ENCODE assay signal across 26 mouse cellular contexts in genomic region chr1:105588697-105589096, GRCm38 (mm10).
DNase-seq lines count a peak whose midpoint lies in the region; ATAC-seq and TF ChIP-seq lines count a peak whose summit lies in the region.
"Had no signal": no experiment of that assay in that cellular context is flagged by ENCODE, and none has a peak within 500 bp of the region (broad histone marks: within the 10 kb centered on the region; RNA-seq: fewer than 3 reads in every experiment).

No protein-coding gene starts in this region.

- no peak overlapping the region for H3K4me2 ChIP-seq in liver, embryonic 12.5 days
- no peak overlapping the region for H3K4me2 ChIP-seq in lung, postnatal 0 days (replicated peaks; ENCODE audit: low read depth, low read length)
- H3K4me2 ChIP-seq in stomach, postnatal 0 days (replicated peaks; ENCODE audit: low read depth), result no peak overlapping the region
- H3K4me2 ChIP-seq: embryonic facial prominence, embryonic 12.5 days; embryonic facial prominence, embryonic 15.5 days; heart, embryonic 11.5 days; hindbrain, embryonic 12.5 days had no signal

- H3K4me1 ChIP-seq in liver, adult 2 months (ENCODE audit: control insufficient read depth, insufficient read depth, low read length), result no peaks in the 10 kb centered on the region
- no peaks in the 10 kb centered on the region for H3K4me1 ChIP-seq in liver, embryonic 12.5 days
- no peaks in the 10 kb centered on the region for H3K4me1 ChIP-seq in lung, postnatal 0 days (ENCODE audit: insufficient read depth, low read depth, low read length)
- no peaks in the 10 kb centered on the region for H3K4me1 ChIP-seq in stomach, postnatal 0 days (replicated peaks; ENCODE audit: control insufficient read depth, insufficient read depth)
- H3K4me1 ChIP-seq: embryonic facial prominence, embryonic 12.5 days; embryonic facial prominence, embryonic 15.5 days; hindbrain, embryonic 12.5 days had no signal

- peak; percentile 57 for TF ChIP-seq EP300 in lung, postnatal 0 days (IDR thresholded peaks at IDR 0.05)
- no peak for TF ChIP-seq EP300 in stomach, postnatal 0 days (optimal IDR thresholded peaks at IDR 0.05)

- peak; percentile 6 for DNase-seq in kidney, adult 9 months
- no peak for DNase-seq in kidney, postnatal 10 days
- peak; percentile 5 for DNase-seq in liver, adult 2 months (ENCODE audit: extremely low read depth, low read depth, low spot score)
- peak; percentile 54 for DNase-seq in lung, postnatal 0 days (ENCODE audit: low spot score)
- no peak for DNase-seq in lung, postnatal 10 days
- no peak for DNase-seq in stomach, postnatal 0 days (ENCODE audit: low spot score)
- DNase-seq: adrenal gland, adult 2 months; adrenal gland, postnatal 14 days; B cell, adult 2 months; cerebellum, adult 11 months; cerebellum, adult 2 months; cerebellum, adult 9-11 months; cerebellum, postnatal 25 days; forebrain, postnatal 0 days; gastrocnemius, adult 2 months; gastrocnemius, postnatal 14 days; heart, adult 11 months had no signal

- peaks cover 26% of the 10 kb centered on the region for H3K36me3 ChIP-seq in liver, adult 2 months (ENCODE audit: control insufficient read depth, insufficient read depth, low read length)
- peaks cover 28% of the 10 kb centered on the region for H3K36me3 ChIP-seq in liver, embryonic 12.5 days
- peaks cover 6% of the 10 kb centered on the region; the same call in 1 of the 2 replicates for H3K36me3 ChIP-seq in lung, postnatal 0 days (ENCODE audit: insufficient read depth, low read length)
- peaks cover 3% of the 10 kb centered on the region; the same call in 1 of the 2 replicates for H3K36me3 ChIP-seq in stomach, postnatal 0 days (ENCODE audit: control insufficient read depth, insufficient read depth, low read length)

- H3K9me3 ChIP-seq in liver, embryonic 12.5 days (replicated peaks), result no peaks in the 10 kb centered on the region
- H3K9me3 ChIP-seq in lung, postnatal 0 days (ENCODE audit: low read length), result no peaks in the 10 kb centered on the region
- no peaks in the 10 kb centered on the region for H3K9me3 ChIP-seq in stomach, postnatal 0 days (ENCODE audit: control insufficient read depth, low read length)
- H3K9me3 ChIP-seq: embryonic facial prominence, embryonic 12.5 days; embryonic facial prominence, embryonic 15.5 days; G1E; hindbrain, embryonic 12.5 days had no signal

- no peaks in the 10 kb centered on the region for H3K27me3 ChIP-seq in liver, adult 2 months (ENCODE audit: control insufficient read depth, insufficient read depth, low read length)
- no peaks in the 10 kb centered on the region for H3K27me3 ChIP-seq in liver, embryonic 12.5 days (replicated peaks)
- no peaks in the 10 kb centered on the region for H3K27me3 ChIP-seq in lung, postnatal 0 days (replicated peaks; ENCODE audit: insufficient read depth, low read length)
- H3K27me3 ChIP-seq in stomach, postnatal 0 days (ENCODE audit: control insufficient read depth, insufficient read depth, low read length), result no peaks in the 10 kb centered on the region
- H3K27me3 ChIP-seq: CH12.LX; embryonic facial prominence, embryonic 12.5 days; embryonic facial prominence, embryonic 15.5 days; hindbrain, embryonic 12.5 days; Patski had no signal

- TF ChIP-seq POLR2A in liver, adult 2 months (IDR thresholded peaks at IDR 0.05; ENCODE audit: extremely low read depth, insufficient read depth, low read length), result no peak

- 69% methylated on average over 5 of the region's 5 CpGs for WGBS in liver, adult 2 months
- 81% methylated on average over 5 of the region's 5 CpGs for WGBS in liver, embryonic 12.5 days (ENCODE audit: insufficient replicate concordance)
- WGBS in lung, postnatal 0 days, result 48% methylated on average over 5 of the region's 5 CpGs
- 54% methylated on average over 5 of the region's 5 CpGs for WGBS in stomach, postnatal 0 days

- H3K9ac ChIP-seq in liver, adult 2 months (ENCODE audit: low read depth, low read length), result no peak overlapping the region
- H3K9ac ChIP-seq in liver, embryonic 12.5 days, result no peak overlapping the region
- no peak overlapping the region for H3K9ac ChIP-seq in lung, postnatal 0 days (replicated peaks; ENCODE audit: low read depth)
- no peak overlapping the region for H3K9ac ChIP-seq in stomach, postnatal 0 days (ENCODE audit: low read length)
- H3K9ac ChIP-seq: embryonic facial prominence, embryonic 12.5 days; embryonic facial prominence, embryonic 15.5 days; forebrain, postnatal 0 days; hindbrain, embryonic 12.5 days had no signal

- TF ChIP-seq CTCF in liver, adult 2 months (IDR thresholded peaks at IDR 0.05; ENCODE audit: low read depth, low read length), result no peak
- no peak for TF ChIP-seq CTCF in lung, postnatal 0 days (IDR thresholded peaks at IDR 0.05)
- TF ChIP-seq CTCF in stomach, postnatal 0 days (IDR thresholded peaks at IDR 0.05; ENCODE audit: low read depth), result no peak

- ATAC-seq in liver, embryonic 12.5 days, result no peak
- ATAC-seq in lung, postnatal 0 days, result peak; percentile 74
- ATAC-seq in stomach, postnatal 0 days (ENCODE audit: low FRiP score, low TSS enrichment), result peak; percentile 21; the same call in 1 of the 2 replicates
- ATAC-seq: forebrain, embryonic 14.5 days; forebrain, postnatal 0 days; Patski had no signal

- H3K27ac ChIP-seq in liver, adult 2 months (replicated peaks; ENCODE audit: insufficient read depth, low read depth, low read length), result no peak overlapping the region
- no peak overlapping the region for H3K27ac ChIP-seq in liver, embryonic 12.5 days
- H3K27ac ChIP-seq in lung, postnatal 0 days (ENCODE audit: low read length), result 0 out of 2 replicates have a peak overlapping the region, but pooled peaks have one; percentile 33
- H3K27ac ChIP-seq in stomach, postnatal 0 days (replicated peaks), result no peak overlapping the region; the same call in 1 of the 2 replicates
- H3K27ac ChIP-seq: embryonic facial prominence, embryonic 12.5 days; embryonic facial prominence, embryonic 15.5 days; gastrocnemius, adult 2 months; hindbrain, embryonic 12.5 days had no signal

- H3K79me2 ChIP-seq in liver, adult 2 months (ENCODE audit: control insufficient read depth, insufficient read depth, low read length), result no peaks in the 10 kb centered on the region

- H3K4me3 ChIP-seq in liver, adult 2 months (ENCODE audit: insufficient read depth, low read depth, low read length), result no peak overlapping the region
- no peak overlapping the region for H3K4me3 ChIP-seq in liver, embryonic 12.5 days
- no peak overlapping the region for H3K4me3 ChIP-seq in lung, postnatal 0 days (ENCODE audit: low read depth, low read length)
- no peak overlapping the region for H3K4me3 ChIP-seq in stomach, postnatal 0 days (ENCODE audit: low read depth, low read length)
- H3K4me3 ChIP-seq: embryonic facial prominence, embryonic 12.5 days; embryonic facial prominence, embryonic 15.5 days; gastrocnemius, adult 2 months; hindbrain, embryonic 12.5 days had no signal

Comparison
In these comparisons a context has a peak if more than half of its experiments do, and no peak if none do; other contexts are left out.
1. DNase-seq: peak in kidney, adult 9 months (single experiment), liver, adult 2 months (single experiment) and lung, postnatal 0 days (single experiment); none in kidney, postnatal 10 days (single experiment), lung, postnatal 10 days (single experiment) and stomach, postnatal 0 days (single experiment).